Mouse (Mus musculus) liver (tissue): ENCODE results near the gene Stt3b.

Experiments
- DNase-seq: peaks from one replicate; pipeline ENCODE4 v3.0.0-alpha.2; 2020; ENCODE audit warnings: mixed read lengths

The Stt3b gene

GRCm38 (mm10) chr9:115260464-115260863 is 49.8 kb downstream of the Stt3b start:
- no peak for DNase-seq

DNA sequence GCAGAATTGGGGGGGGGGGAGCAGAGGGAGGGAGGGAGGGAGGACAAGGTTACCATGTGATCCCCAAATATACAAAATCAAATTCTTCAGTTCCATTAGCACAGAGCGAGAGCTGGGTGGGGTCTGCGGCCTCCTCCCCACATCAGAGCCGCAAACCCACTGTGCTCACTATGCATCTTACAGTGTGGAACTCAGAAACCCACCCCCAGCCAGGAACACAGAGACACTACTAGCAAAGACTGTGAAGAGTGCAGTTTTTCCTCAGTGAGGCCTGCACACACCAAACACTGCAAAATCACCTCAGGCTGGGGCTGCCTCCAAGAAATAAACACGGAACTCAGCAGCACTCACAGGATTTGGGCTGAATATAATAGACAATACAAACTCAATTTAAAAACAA is 50.4 kb downstream of the Stt3b start:
- DNase-seq = no peak

DNA sequence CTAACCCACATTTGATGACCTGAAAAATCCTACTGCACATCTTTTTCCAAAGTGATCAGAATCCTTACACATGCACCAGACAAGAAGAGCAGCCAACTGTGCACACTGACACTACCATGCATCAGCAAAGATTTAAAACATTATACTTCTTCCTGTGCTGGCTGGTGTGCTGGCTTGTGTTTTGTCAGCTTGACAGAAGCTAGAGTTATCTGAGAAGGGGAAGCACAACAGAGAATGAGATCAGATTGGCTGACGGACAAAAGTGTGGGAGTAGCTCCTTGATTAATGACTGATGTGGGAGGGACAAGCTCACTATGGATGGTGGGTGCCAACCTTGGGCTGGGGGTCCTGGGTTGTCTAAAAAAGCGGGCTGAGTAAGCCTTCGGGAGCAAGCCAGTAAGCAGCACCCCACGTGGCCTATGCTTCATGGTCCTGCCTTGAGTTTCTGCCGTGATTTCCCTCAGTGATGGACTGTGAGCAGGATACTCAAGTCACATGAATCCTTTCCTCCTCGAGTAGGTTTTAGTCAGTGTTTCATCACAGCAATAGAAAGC is 52.4 kb downstream of the Stt3b start:
- DNase-seq = no peak

- peak; percentile 40 for DNase-seq
These were observed 61.1 kb downstream of the Stt3b start for GRCm38 (mm10) chr9:115249145-115249544.

DNA sequence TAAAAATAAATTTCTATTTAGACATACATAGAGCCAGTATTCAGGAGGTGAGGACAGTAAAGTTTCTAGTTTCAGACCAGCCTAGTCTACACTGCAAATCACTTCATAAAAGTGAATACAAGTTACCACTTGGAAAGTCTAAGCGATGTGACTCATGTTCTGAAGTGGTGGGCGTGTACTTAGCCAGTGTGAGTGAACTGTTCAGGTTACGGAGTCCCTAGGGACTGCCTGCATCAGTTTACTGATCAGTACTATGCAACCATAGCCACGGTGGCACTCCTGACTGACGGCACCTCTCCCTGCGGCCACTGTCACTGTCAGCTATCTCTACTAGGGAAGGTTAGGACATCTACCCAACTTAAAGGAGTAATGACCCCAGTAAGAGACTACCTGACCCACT is 65.1 kb downstream of the Stt3b start:
- DNase-seq = no peak

DNA sequence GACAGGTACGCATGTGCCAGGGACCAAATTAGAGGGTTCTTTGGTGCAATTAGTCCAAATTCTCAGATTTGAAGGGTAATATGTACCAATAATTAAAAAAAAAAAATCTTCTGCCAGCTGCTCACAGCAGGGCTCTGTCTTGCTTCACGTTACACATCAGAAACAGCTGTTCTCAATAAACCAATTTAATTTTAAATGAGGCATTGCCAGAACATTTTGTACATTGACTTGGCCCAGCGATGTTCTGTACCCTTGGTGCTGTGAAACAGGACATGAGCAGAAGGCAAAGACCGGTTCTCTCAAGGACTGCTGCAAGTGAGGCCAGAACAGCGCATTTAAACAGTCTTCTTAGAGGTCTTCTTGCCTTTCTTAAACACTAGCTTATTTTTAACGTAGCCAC is 66.6 kb downstream of the Stt3b start:
- DNase-seq = no peak

GRCm38 (mm10) chr9:115239861-115240260 is 70.4 kb downstream of the Stt3b start:
- no peak for DNase-seq

DNA sequence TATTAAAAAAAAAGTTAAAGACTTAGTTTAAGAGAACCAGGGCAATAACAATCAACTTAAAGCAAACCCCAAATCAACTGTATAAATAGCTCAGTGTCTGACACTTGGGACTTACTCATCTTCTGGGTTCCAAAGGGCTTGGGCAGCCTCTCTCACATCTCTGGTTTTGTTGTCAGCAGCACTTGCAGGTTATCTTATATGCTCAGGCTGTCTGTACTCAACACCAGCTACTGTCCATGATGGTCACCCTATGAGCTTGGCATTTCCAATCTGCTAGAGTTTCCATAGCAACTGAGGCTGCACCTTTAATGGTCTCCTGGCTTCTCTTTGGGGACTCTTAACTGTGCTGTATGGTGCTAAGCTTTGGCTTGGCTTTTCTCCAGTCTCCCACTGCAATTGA is 72.3 kb downstream of the Stt3b start:
- no peak for DNase-seq

GRCm38 (mm10) chr9:115236352-115236841 is 73.8 kb downstream of the Stt3b start:
- DNase-seq = no peak

- DNase-seq = no peak
These were observed 75.7 kb downstream of the Stt3b start for GRCm38 (mm10) chr9:115234561-115234960.

DNA sequence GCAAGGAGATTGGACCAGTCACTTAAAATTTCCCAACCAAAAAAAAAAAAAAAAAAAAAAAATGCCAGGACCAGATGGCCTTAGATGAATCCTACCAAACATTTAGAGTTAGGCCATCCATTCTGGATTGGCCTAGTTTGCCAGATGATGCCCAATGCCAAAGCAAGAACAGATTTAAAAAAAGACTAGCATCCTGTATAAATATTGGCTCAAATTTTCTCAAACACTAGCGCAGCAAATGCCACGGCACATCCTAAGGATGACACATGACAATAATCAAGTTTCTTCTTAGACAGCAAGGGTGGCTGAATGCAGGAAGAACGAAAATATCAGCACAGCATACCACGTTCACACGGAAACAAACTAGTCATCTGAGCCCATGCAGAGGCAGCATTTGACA is 76.5 kb downstream of the Stt3b start:
- no peak for DNase-seq

DNA sequence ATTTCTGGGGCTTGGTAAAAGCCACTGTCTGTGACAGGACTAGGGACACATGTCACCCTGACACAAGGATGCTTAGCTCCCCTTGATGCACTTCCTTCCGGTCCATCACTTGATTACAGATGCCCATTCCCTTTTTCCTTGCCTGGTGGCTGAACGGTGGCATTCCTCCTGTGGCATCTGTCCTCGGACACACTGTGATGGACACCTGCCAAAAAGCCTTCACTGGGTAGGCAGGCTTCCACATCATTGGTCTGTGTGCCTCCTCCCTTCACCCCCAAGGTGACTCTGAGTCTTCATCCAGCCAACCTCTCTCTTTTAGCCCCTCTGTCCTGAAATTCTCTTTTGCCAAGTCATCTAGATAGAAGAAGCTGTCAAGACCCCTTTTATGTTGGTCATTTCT is 78.7 kb downstream of the Stt3b start:
- DNase-seq = no peak

DNA sequence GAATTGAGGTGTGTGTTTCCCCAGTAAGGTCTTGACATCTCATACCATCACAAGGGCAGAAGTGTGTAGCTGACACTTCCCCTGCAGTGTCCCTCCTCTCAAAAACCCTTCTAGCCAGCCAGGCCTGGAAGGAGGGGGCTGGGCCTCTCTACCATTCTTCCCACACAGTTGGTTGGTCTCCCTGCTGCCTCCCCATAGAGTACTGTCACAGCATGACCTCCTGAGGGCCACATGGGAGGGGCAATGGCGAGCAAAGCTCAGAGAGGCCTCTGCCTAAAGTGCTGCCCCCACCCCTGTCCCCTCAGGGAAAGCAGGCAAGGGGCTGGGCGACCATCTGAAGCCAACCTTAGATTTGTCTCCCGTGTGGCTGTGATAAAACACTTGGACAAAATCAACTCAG is 80.1 kb downstream of the Stt3b start:
- no peak for DNase-seq

DNA sequence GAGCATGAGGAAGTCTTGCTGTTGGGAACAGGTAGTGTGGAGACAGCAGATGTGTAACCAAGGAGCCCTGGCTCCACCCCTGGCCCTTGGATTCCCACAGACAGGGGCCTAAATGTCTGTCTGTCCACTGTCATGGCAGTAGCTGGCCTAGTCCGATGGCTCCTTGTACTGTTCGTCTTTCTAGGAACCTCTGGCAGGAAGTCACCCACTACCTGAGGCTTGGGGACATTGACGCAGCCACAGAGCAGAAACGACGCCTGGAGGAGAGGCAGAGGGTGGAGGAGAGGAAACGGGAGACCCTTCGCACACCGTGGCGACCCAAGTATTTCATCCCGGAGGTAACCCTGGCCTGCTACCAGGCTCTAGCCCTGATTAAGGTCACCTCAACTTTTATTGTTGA is 80.5 kb downstream of the Stt3b start:
- no peak for DNase-seq

DNA sequence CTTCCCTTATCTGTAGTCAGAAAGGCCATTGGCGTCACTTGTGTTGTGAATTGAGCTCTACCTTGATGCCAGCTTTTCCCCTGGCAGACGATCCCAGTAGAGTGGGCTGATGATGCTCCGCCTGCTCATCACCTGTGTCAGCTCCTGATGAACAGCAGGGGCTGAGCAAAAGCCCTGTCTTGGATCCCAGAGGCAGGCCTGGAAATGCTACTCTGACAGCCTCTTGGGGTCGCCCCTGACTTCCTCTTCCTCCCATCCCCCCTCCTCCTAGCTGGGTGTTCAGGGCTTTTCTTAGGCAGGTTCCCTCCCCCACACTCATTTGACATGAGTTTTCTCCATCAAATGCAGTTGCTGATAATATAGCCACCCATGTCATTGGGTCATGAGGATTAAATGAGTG is 81.1 kb downstream of the Stt3b start:
- no peak for DNase-seq

GRCm38 (mm10) chr9:115224744-115225354 is 85.4 kb downstream of the Stt3b start:
- DNase-seq = no peak

DNA sequence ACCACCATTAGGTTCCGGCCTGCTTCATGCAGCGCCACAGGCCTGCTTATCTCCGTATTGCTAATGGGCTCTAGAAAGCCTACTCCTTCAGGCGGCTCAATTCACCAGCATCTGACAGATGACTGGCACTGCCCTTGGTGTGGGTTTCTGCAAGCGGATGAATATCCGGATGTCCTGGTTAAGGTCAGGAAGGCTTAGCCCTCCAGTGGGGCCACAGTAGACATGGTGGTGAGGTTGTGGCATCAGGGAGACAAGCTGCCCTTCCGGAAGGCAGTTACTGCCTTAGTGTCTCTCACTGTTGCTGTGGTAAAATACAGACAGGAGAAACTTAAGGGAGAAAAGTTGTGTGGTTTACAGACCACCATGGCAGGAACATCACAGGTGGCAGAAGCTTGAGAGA is 89.0 kb downstream of the Stt3b start:
- no peak for DNase-seq

GRCm38 (mm10) chr9:115220466-115220865 is 89.8 kb downstream of the Stt3b start:
- no peak for DNase-seq

- peak; percentile 68 for DNase-seq
These were observed 92.2 kb downstream of the Stt3b start for GRCm38 (mm10) chr9:115217984-115218383.

- peak; percentile 82 for DNase-seq
These were observed 94.2 kb downstream of the Stt3b start for GRCm38 (mm10) chr9:115215830-115216701.

- no peak for DNase-seq
These were observed 95.3 kb downstream of the Stt3b start for GRCm38 (mm10) chr9:115214572-115215571.

DNA sequence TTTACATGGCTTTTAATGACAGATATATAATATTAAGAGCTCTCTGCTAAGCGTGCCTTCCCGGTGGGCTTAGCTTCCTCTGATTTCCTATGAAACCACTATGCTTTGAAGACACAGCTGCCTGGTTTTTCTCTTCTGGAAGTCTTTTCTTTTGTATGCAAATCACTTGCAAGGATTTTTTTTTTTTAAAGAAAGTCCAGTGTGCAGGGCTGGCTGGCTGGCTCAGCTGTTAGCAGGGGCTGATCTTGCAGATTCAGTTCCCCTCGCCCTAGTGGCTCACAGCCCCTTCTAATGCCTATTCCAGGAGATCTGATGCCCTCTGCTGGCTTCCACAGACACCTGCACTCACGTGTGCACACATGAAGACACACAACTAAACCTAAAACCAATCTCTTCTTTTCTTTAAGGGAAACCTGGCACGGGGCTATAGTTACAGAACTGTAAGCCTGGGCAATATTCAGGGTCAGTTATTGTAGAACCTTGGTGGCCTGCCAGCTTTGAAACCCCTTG is 96.4 kb downstream of the Stt3b start:
- no peak for DNase-seq

DNA sequence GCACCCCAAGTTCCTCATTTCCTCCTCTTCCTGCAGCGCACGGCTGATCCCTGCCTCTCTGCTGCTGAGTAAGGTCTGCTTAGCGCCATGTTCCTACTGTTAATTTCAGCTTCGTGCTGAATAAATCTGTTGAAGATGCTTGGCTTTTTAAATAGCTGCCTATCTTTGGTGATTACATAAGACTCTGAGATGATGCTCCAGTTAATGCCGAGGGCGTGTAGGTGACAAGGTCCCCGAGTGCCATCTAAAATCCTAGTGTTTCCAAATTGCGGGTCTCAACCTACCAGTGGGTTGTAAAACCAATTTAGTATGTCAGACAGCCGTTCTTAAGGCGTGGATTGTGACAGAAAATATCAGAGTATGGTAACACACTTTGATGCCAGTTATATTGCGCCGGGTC is 99.7 kb downstream of the Stt3b start:
- no peak for DNase-seq
